9 mouse cellular contexts compared by ENCODE assay signal in genomic region chr17:22410756-22411155, GRCm38 (mm10). TPM values are rescaled to one million over a fixed set of nuclear protein-coding genes. Genes with fewer than 3 reads are reported as not detected.
DNase-seq lines count a peak whose midpoint lies in the region; ATAC-seq and TF ChIP-seq lines count a peak whose summit lies in the region.
"Had no signal": no experiment of that assay in that cellular context is flagged by ENCODE, and none has a peak within 500 bp of the region (broad histone marks: within the 10 kb centered on the region; RNA-seq: fewer than 3 reads in every experiment).

No protein-coding gene starts in this region.

- intact Hi-C loops in left cerebral cortex, adult 2 months (cut with DNase I), result loop anchor here (2.0 kb wide), 1 partner anchor 58 kb away; no protein-coding TSS in a partner anchor
- intact Hi-C loops in left cerebral cortex, postnatal 10 days (cut with DNase I), result no loop called here
- intact Hi-C loops in gastrocnemius, postnatal 14 days (cut with DNase I; ENCODE audit: low total_unique reads), result loop anchor here (5.0 kb wide), 1 partner anchor 53 kb away; no protein-coding TSS in a partner anchor

- no peaks in the 10 kb centered on the region for H3K4me1 ChIP-seq in lung, embryonic 14.5 days (ENCODE audit: insufficient read depth)
- H3K4me1 ChIP-seq: stomach, embryonic 15.5 days had no signal

- H3K9ac ChIP-seq in lung, embryonic 14.5 days, result no peak overlapping the region
- H3K9ac ChIP-seq: stomach, embryonic 15.5 days had no signal

- no peaks in the 10 kb centered on the region for H3K9me3 ChIP-seq in lung, embryonic 14.5 days (ENCODE audit: low read depth, low read length)
- H3K9me3 ChIP-seq: stomach, embryonic 15.5 days had no signal

- 68% methylated on average over 2 of the region's 2 CpGs for WGBS in lung, embryonic 14.5 days

- no peak overlapping the region for H3K27ac ChIP-seq in left cerebral cortex, adult 2 months
- H3K27ac ChIP-seq in lung, embryonic 14.5 days (ENCODE audit: low read depth), result no peak overlapping the region
- H3K27ac ChIP-seq: stomach, embryonic 15.5 days had no signal

- ATAC-seq in lung, embryonic 14.5 days (ENCODE audit: insufficient read depth), result no peak; the same call in 1 of the 2 replicates

- no peak overlapping the region for H3K4me3 ChIP-seq in left cerebral cortex, adult 2 months
- H3K4me3 ChIP-seq in lung, embryonic 14.5 days (ENCODE audit: low read depth, low read length), result no peak overlapping the region
- H3K4me3 ChIP-seq: erythroblast, embryonic 14.5 days; stomach, embryonic 15.5 days had no signal

- no peaks in the 10 kb centered on the region for H3K27me3 ChIP-seq in lung, embryonic 14.5 days (ENCODE audit: insufficient read depth, low read length)
- H3K27me3 ChIP-seq: stomach, embryonic 15.5 days had no signal

- no peak for DNase-seq in left cerebral cortex, adult 2 months (ENCODE audit: extremely low spot score in 1 of 2, low spot score in 2 of 2)
- DNase-seq in left cerebral cortex, postnatal 10 days (ENCODE audit: extremely low spot score in 1 of 2, low spot score in 2 of 2), result no peak
- DNase-seq in MEL-GATA-1-ER (ENCODE audit: extremely low read depth, low read depth), result peak; percentile 19
- DNase-seq in brain, adult 2 months (ENCODE audit: low read depth, low spot score), result peak; percentile 17
- peak; percentile 51 for DNase-seq in lung, embryonic 14.5 days
- no peak for DNase-seq in gastrocnemius, postnatal 14 days
- no peak for DNase-seq in yolk sac, embryonic 10.5 days (ENCODE audit: low spot score)

- peak; percentile 62 for TF ChIP-seq CTCF in left cerebral cortex, adult 2 months (IDR thresholded peaks at IDR 0.05)
- TF ChIP-seq CTCF in lung, embryonic 14.5 days (IDR thresholded peaks at IDR 0.05; ENCODE audit: low read depth), result peak; percentile 41

- no peak overlapping the region for H3K4me2 ChIP-seq in lung, embryonic 14.5 days
- H3K4me2 ChIP-seq: stomach, embryonic 15.5 days had no signal

- no peaks in the 10 kb centered on the region for H3K36me3 ChIP-seq in lung, embryonic 14.5 days (ENCODE audit: insufficient read depth)
- H3K36me3 ChIP-seq: stomach, embryonic 15.5 days had no signal

RNA-seq across cellular contexts. Expression of gene Zfp946, which starts 13.3 kb away (rescaled TPM):
- total RNA-seq in left cerebral cortex, adult 2 months (2021), result 10 to 100 TPM; 12.1 to 13.4 TPM
- total RNA-seq in left cerebral cortex, postnatal 10 days (2021), result 10 to 100 TPM; 12.5 to 13.1 TPM
- 15.3 and 16.1 TPM in 2 replicates for polyA plus RNA-seq in lung, embryonic 14.5 days (2014; fragmentation: Nextera tagmentation; extraction: Ambion mirVana)
- total RNA-seq in gastrocnemius, postnatal 14 days (2021), result 1 to 10 TPM; 3.4 to 3.5 TPM

RNA-seq across cellular contexts. Expression of gene Zfp758, which starts 49.5 kb away (rescaled TPM):
- 10 to 100 TPM; 10.3 to 10.7 TPM for total RNA-seq in left cerebral cortex, adult 2 months (2021)
- 1 to 10 TPM; 7.3 to 8.9 TPM for total RNA-seq in left cerebral cortex, postnatal 10 days (2021)
- 8.0 and 9.5 TPM in 2 replicates for polyA plus RNA-seq in lung, embryonic 14.5 days (2014; fragmentation: Nextera tagmentation; extraction: Ambion mirVana)
- 1 to 10 TPM; 5.3 to 5.5 TPM for total RNA-seq in gastrocnemius, postnatal 14 days (2021)
- polyA plus RNA-seq: erythroblast, embryonic 14.5 days had no signal

RNA-seq across cellular contexts. Expression of gene Zfp944, which starts 49.6 kb away (rescaled TPM):
- total RNA-seq in left cerebral cortex, adult 2 months (2021), result 1 to 10 TPM; 9.0 to 9.1 TPM
- 1 to 10 TPM; 8.6 to 9.5 TPM for total RNA-seq in left cerebral cortex, postnatal 10 days (2021)
- polyA plus RNA-seq in lung, embryonic 14.5 days (2014; fragmentation: Nextera tagmentation; extraction: Ambion mirVana), result 12.7 and 12.9 TPM in 2 replicates
- 1 to 10 TPM; 3.3 to 4.0 TPM for total RNA-seq in gastrocnemius, postnatal 14 days (2021)

Comparison
In these comparisons a context has a peak if more than half of its experiments do, and no peak if none do; other contexts are left out.
1. DNase-seq: peak in MEL-GATA-1-ER (single experiment), brain, adult 2 months (single experiment) and lung, embryonic 14.5 days (single experiment); none in left cerebral cortex, adult 2 months (0 of 2), left cerebral cortex, postnatal 10 days (0 of 2), gastrocnemius, postnatal 14 days (single experiment) and yolk sac, embryonic 10.5 days (single experiment).